Mouse (Mus musculus) embryo, embryonic 11 days (tissue): ENCODE data around the gene Ribc2.

Experiments used
- DNase-seq: peaks from one replicate; pipeline ENCODE4 v3.0.0-alpha.2; 2015

Ribc2 gene

GRCm38 (mm10) chr15:85179528-85180180 is 47.8 kb downstream of the Ribc2 start:
- DNase-seq, result no peak

DNA sequence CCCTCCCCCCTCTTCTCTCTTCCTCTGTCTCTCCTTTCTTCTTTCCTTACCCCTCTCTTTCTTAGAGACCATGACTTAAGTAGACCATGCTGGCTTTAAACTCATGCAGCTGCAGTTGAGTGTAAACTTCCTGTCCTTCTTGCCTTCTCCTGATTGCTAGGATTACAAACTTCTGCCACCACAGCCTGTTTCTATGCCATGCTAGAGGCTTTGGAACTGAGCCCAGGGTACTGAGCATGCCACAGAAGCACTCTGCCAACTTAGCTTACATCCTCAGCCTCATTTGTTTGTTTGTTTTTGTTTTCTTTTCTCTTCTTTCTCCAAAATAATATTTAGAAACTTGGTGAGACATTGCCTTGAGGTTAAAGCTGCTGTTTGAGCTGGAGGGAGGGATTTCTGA is 48.5 kb downstream of the Ribc2 start:
- no peak for DNase-seq

DNA sequence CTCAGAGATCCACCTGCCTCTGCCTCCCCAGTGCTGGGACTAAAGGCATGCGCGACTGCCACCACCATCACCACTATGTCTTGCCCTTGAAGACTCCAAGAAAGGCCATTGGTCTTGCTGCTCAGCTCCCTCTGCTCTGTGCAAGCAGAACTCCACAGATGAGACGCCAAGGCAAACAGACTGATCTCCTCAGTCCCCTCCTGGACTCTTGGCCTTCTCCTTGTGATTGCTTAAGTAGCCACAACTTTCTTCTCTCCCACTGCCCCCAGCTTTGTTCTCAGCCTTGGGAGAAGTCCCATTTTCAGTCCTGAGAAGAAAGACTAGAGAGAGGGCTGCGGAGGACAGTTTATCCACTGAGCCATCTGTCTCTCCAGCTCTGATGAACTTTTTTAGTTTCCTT is 50.2 kb downstream of the Ribc2 start:
- DNase-seq, result no peak

DNA sequence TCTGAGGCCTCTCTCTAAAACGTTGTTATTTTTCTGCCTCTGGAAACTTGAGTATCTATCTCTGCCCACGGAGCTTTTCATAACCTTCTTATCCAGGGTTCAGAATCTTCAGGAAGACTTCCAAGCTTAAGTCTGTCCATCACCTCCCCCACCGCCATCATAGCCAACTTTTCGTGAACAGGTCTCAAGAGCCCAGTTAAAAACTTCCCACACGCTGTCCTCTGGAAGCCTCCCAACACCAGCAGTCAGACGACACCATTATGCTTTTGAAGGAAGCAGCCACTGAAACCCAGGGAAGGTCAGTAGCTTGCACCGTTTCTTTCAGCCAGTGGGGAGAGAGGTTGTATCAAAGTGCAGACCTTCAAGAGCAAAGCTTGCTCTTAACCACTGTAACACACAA is 55.0 kb downstream of the Ribc2 start:
- no peak for DNase-seq

DNA sequence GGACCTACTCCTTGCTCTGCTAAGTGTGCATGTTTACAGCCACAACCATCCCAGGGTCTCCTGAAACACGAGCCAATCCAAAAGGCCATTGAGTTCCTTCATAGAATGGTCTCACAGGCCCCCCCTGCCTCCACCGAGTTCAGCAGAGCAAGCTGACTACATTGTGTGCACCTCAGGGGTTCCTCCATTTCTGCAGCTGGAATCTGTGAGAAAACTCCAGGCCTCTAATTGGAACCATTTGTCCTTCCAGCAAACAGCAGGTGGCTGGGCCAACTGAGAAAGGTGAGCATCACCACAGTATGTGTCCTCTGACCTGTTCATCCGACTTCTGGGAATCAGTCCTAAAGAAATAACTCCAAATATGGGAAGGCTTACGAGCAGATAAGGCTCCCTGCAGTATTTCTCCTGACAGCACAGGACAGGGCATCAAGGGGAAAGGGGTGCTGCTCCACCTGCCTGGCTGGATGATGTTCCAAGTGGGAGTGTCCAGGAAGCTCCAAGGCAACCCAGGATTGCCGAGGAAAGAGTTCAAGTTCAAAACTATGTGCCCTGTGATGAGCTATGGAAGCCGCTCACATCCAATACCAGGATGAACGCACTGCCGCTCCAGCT is 56.4 kb downstream of the Ribc2 start:
- DNase-seq, result peak; percentile 56
